15 mouse cellular contexts compared by ENCODE assay signal in genomic region chr1:175296906-175297305, GRCm38 (mm10).
"Had no signal": no experiment of that assay in that cellular context is flagged by ENCODE, and none has a peak within 500 bp of the region (broad histone marks: within the 10 kb centered on the region; RNA-seq: fewer than 3 reads in every experiment).

No protein-coding gene starts in this region.

- H3K4me3 ChIP-seq: limb, embryonic 15.5 days; liver, embryonic 12.5 days; megakaryocyte, embryonic 14.5 days; midbrain, embryonic 15.5 days; neural tube, embryonic 12.5 days had no signal

- DNase-seq: kidney, adult 18-20 months; kidney, postnatal 10 days; kidney, postnatal 4 days; layer of hippocampus, postnatal 36 days; lung, embryonic 14.5 days; lung, postnatal 10 days; lung, postnatal 4 days; retina, postnatal 1 day; thymus, postnatal 14 days had no signal

- H3K27ac ChIP-seq: hindbrain, postnatal 0 days; limb, embryonic 15.5 days; liver, embryonic 12.5 days; midbrain, embryonic 15.5 days; neural tube, embryonic 12.5 days had no signal

- ATAC-seq: hindbrain, postnatal 0 days; liver, embryonic 12.5 days; midbrain, embryonic 15.5 days had no signal
